Mouse (Mus musculus) ES-CJ7 (cell line): ENCODE data around the gene Gm29866.
"Not testable (repeated sequence)": the region's sequence is repeated elsewhere in the genome, so short reads cannot be mapped to it uniquely, and the experiment has no call there.

Source experiments
- DNase-seq: peaks from one replicate; pipeline ENCODE4 v3.0.0; 2011; ENCODE audit warnings: low read depth, low spot score

The Gm29866 gene

GRCm38 (mm10) chrY:20993557-20993956, at the start of gene Gm29866:
Gene Gm29866 (minus strand): TSS chrY:20993657.
- DNase-seq = not testable (repeated sequence)
